Comparison of ENCODE assay signal across 9 mouse cellular contexts in genomic region chr15:99284527-99285188, GRCm38 (mm10). TPM values are rescaled to one million over a fixed set of nuclear protein-coding genes. Genes with fewer than 3 reads are reported as not detected.
DNase-seq lines count a peak whose midpoint lies in the region; ATAC-seq lines count a peak whose summit lies in the region.
"Had no signal": no experiment of that assay in that cellular context is flagged by ENCODE, and none has a peak within 500 bp of the region (broad histone marks: within the 10 kb centered on the region; RNA-seq: fewer than 3 reads in every experiment).

No protein-coding gene starts in this region.

- ATAC-seq in heart, embryonic 12.5 days (ENCODE audit: insufficient number of reproducible peaks, low FRiP score): peak; percentile 25; the same call in 1 of the 2 replicates
- ATAC-seq in embryonic facial prominence, embryonic 15.5 days (ENCODE audit: insufficient number of reproducible peaks, low FRiP score, low TSS enrichment, low read depth): peak; percentile 36; the same call in 1 of the 2 replicates
- no peak for ATAC-seq in forebrain, embryonic 16.5 days

- peak overlapping the region; percentile 44 for H3K4me2 ChIP-seq in heart, embryonic 12.5 days
- H3K4me2 ChIP-seq in embryonic facial prominence, embryonic 15.5 days (replicated peaks): no peak overlapping the region
- H3K4me2 ChIP-seq in forebrain, embryonic 16.5 days (ENCODE audit: low read length): no peak overlapping the region

- H3K9ac ChIP-seq in heart, embryonic 12.5 days: no peak overlapping the region; the same call in 1 of the 2 replicates
- H3K9ac ChIP-seq in embryonic facial prominence, embryonic 15.5 days: no peak overlapping the region
- H3K9ac ChIP-seq in forebrain, embryonic 16.5 days (replicated peaks; ENCODE audit: low read depth, low read length): no peak overlapping the region

- H3K27ac ChIP-seq in heart, embryonic 12.5 days (ENCODE audit: poor library complexity, severe bottlenecking): no peak overlapping the region
- no peak overlapping the region for H3K27ac ChIP-seq in embryonic facial prominence, embryonic 15.5 days (replicated peaks)
- no peak overlapping the region for H3K27ac ChIP-seq in forebrain, embryonic 16.5 days (ENCODE audit: low read length)

- no peak overlapping the region for H3K4me3 ChIP-seq in heart, embryonic 12.5 days
- H3K4me3 ChIP-seq in embryonic facial prominence, embryonic 15.5 days (replicated peaks): no peak overlapping the region
- no peak overlapping the region for H3K4me3 ChIP-seq in forebrain, embryonic 16.5 days (replicated peaks; ENCODE audit: low read length)

- peaks cover 8% of the 10 kb centered on the region; the same call in 1 of the 2 replicates for H3K27me3 ChIP-seq in heart, embryonic 12.5 days (replicated peaks)
- H3K27me3 ChIP-seq in embryonic facial prominence, embryonic 15.5 days: no peaks in the 10 kb centered on the region
- no peaks in the 10 kb centered on the region for H3K27me3 ChIP-seq in forebrain, embryonic 16.5 days (replicated peaks; ENCODE audit: control insufficient read depth, insufficient read depth, low read length)

- no peaks in the 10 kb centered on the region for H3K36me3 ChIP-seq in heart, embryonic 12.5 days
- H3K36me3 ChIP-seq in embryonic facial prominence, embryonic 15.5 days: no peaks in the 10 kb centered on the region
- H3K36me3 ChIP-seq in forebrain, embryonic 16.5 days (ENCODE audit: control insufficient read depth, insufficient read depth): no peaks in the 10 kb centered on the region

- H3K9me3 ChIP-seq in heart, embryonic 12.5 days (replicated peaks): no peaks in the 10 kb centered on the region
- no peaks in the 10 kb centered on the region for H3K9me3 ChIP-seq in embryonic facial prominence, embryonic 15.5 days (replicated peaks)
- H3K9me3 ChIP-seq in forebrain, embryonic 16.5 days (ENCODE audit: control insufficient read depth, low read length): no peaks in the 10 kb centered on the region

- DNase-seq in heart, postnatal 4 days: no peak
- peak; percentile 62 for DNase-seq in liver
- DNase-seq in retina, embryonic 14.5 days (ENCODE audit: low spot score): peak; percentile 47
- no peak for DNase-seq in right cerebral cortex, postnatal 10 days (ENCODE audit: low spot score in 2 of 2)
- no peak for DNase-seq in frontal cortex, postnatal 25 days (ENCODE audit: low spot score in 2 of 2)

- H3K4me1 ChIP-seq in heart, embryonic 12.5 days (replicated peaks): peaks cover 17% of the 10 kb centered on the region
- no peaks in the 10 kb centered on the region for H3K4me1 ChIP-seq in embryonic facial prominence, embryonic 15.5 days
- H3K4me1 ChIP-seq in forebrain, embryonic 16.5 days (replicated peaks; ENCODE audit: control insufficient read depth, insufficient read depth, low read length): no peaks in the 10 kb centered on the region

- 30% methylated on average over 14 of the region's 14 CpGs for WGBS in heart, embryonic 12.5 days
- 44% methylated on average over 14 of the region's 14 CpGs for WGBS in embryonic facial prominence, embryonic 15.5 days
- WGBS in forebrain, embryonic 16.5 days: 47% methylated on average over 14 of the region's 14 CpGs

RNA-seq across cellular contexts. Expression of gene Prpf40b, which starts 10.2 kb away (rescaled TPM):
- polyA plus RNA-seq in heart, embryonic 12.5 days (2016; fragmentation: Nextera tagmentation; extraction: Ambion mirVana): 44.0 and 44.4 TPM in 2 replicates
- total RNA-seq in heart, postnatal 4 days (2021): 10 to 100 TPM; 36.5 to 41.4 TPM
- 57.5 and 64.2 TPM in 2 replicates for polyA plus RNA-seq in embryonic facial prominence, embryonic 15.5 days (2015; fragmentation: Nextera tagmentation; extraction: Ambion mirVana)
- polyA plus RNA-seq in forebrain, embryonic 16.5 days (2015; fragmentation: Nextera tagmentation; extraction: Ambion mirVana): 111 and 129 TPM in 2 replicates

RNA-seq across cellular contexts. Expression of gene Fam186b, which starts 11.0 kb away (rescaled TPM):
- polyA plus RNA-seq in heart, embryonic 12.5 days (2016; fragmentation: Nextera tagmentation; extraction: Ambion mirVana): 0.27 and 0.31 TPM in 2 replicates
- under 1 TPM in 1 of 2 experiments, not detected in 1; 0.17 TPM for total RNA-seq in heart, postnatal 4 days (2021)
- 0.14 and 0.27 TPM in 2 replicates for polyA plus RNA-seq in embryonic facial prominence, embryonic 15.5 days (2015; fragmentation: Nextera tagmentation; extraction: Ambion mirVana)
- polyA plus RNA-seq in forebrain, embryonic 16.5 days (2015; fragmentation: Nextera tagmentation; extraction: Ambion mirVana): 0.42 and 0.50 TPM in 2 replicates
- polyA plus RNA-seq: limb, embryonic 11.5 days had no signal

RNA-seq across cellular contexts. Expression of gene Mcrs1, which starts 32.9 kb away (rescaled TPM):
- polyA plus RNA-seq in heart, embryonic 12.5 days (2016; fragmentation: Nextera tagmentation; extraction: Ambion mirVana): 143 and 152 TPM in 2 replicates
- 10 to 100 TPM; 82.4 to 88.4 TPM for total RNA-seq in heart, postnatal 4 days (2021)
- polyA plus RNA-seq in embryonic facial prominence, embryonic 15.5 days (2015; fragmentation: Nextera tagmentation; extraction: Ambion mirVana): 119 and 125 TPM in 2 replicates
- polyA plus RNA-seq in forebrain, embryonic 16.5 days (2015; fragmentation: Nextera tagmentation; extraction: Ambion mirVana): 207 and 220 TPM in 2 replicates

RNA-seq across cellular contexts. Expression of gene Kcnh3, which starts 60.0 kb away (rescaled TPM):
- 0.10 and 0.24 TPM in 2 replicates for polyA plus RNA-seq in heart, embryonic 12.5 days (2016; fragmentation: Nextera tagmentation; extraction: Ambion mirVana)
- under 1 TPM; 0.41 to 0.54 TPM for total RNA-seq in heart, postnatal 4 days (2021)
- polyA plus RNA-seq in embryonic facial prominence, embryonic 15.5 days (2015; fragmentation: Nextera tagmentation; extraction: Ambion mirVana): 1.3 and 2.2 TPM in 2 replicates
- 4.5 and 5.6 TPM in 2 replicates for polyA plus RNA-seq in forebrain, embryonic 16.5 days (2015; fragmentation: Nextera tagmentation; extraction: Ambion mirVana)

Comparison
In these comparisons a context has a peak if more than half of its experiments do, and no peak if none do; other contexts are left out.
1. DNase-seq: peak in liver (single experiment) and retina, embryonic 14.5 days (single experiment); none in heart, postnatal 4 days (single experiment), right cerebral cortex, postnatal 10 days (0 of 2) and frontal cortex, postnatal 25 days (0 of 2).